Comparison of ENCODE assay signal across 27 mouse cellular contexts in the genomic region with DNA sequence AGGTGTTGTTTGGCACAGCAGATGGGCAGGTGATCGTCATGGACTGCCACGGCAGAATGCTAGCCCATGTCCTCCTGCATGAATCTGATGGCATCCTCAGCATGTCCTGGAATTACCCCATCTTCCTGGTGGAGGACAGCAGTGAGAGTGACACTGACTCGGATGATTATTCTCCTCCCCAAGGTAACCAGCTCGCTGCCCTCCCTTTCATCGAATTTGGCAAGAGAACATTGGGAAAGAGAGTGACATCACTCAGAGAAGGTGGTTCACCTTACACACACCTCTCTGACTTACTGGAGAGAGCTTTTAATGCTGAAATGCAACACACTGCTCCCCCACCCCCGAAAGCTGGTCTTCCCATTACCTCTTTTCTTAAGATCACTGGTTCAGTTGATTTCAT.
"Had no signal": no experiment of that assay in that cellular context is flagged by ENCODE, and none has a peak within 500 bp of the region (broad histone marks: within the 10 kb centered on the region; RNA-seq: fewer than 3 reads in every experiment).

No protein-coding gene starts in this region.

- H3K27me3 ChIP-seq: heart, embryonic 13.5 days; heart, embryonic 15.5 days; hindbrain, embryonic 13.5 days; hindbrain, embryonic 15.5 days; kidney, embryonic 15.5 days; limb, embryonic 13.5 days; limb, embryonic 15.5 days; liver, embryonic 13.5 days; liver, embryonic 15.5 days had no signal

- DNase-seq: gastrocnemius, postnatal 14 days; gastrocnemius, postnatal 36 days; heart, adult 18-20 months; heart, postnatal 14 days; heart, postnatal 36 days; kidney, adult 11 months; kidney, adult 2 months; kidney, adult 9 months; kidney, postnatal 14 days; kidney, postnatal 36 days; layer of hippocampus, adult 9-11 months; layer of hippocampus, postnatal 36 days; left cerebral cortex, postnatal 4 days; liver, embryonic 13.5 days; lung, adult 18-20 months had no signal

- H3K4me2 ChIP-seq: heart, embryonic 13.5 days; heart, embryonic 15.5 days; hindbrain, embryonic 13.5 days; hindbrain, embryonic 15.5 days; kidney, embryonic 15.5 days; limb, embryonic 13.5 days; limb, embryonic 15.5 days; liver, embryonic 13.5 days; liver, embryonic 15.5 days had no signal

- H3K4me1 ChIP-seq: hindbrain, embryonic 13.5 days; hindbrain, embryonic 15.5 days; kidney, embryonic 15.5 days; limb, embryonic 13.5 days; limb, embryonic 15.5 days; liver, embryonic 13.5 days; liver, embryonic 15.5 days had no signal

- H3K9ac ChIP-seq: heart, embryonic 13.5 days; heart, embryonic 15.5 days; hindbrain, embryonic 13.5 days; hindbrain, embryonic 15.5 days; kidney, embryonic 15.5 days; limb, embryonic 13.5 days; limb, embryonic 15.5 days; liver, embryonic 13.5 days; liver, embryonic 15.5 days had no signal

- H3K4me3 ChIP-seq: heart, embryonic 10.5 days; heart, embryonic 13.5 days; heart, embryonic 15.5 days; hindbrain, embryonic 13.5 days; hindbrain, embryonic 15.5 days; kidney, embryonic 15.5 days; limb, embryonic 13.5 days; limb, embryonic 15.5 days; liver, embryonic 13.5 days; liver, embryonic 15.5 days had no signal

- ATAC-seq: hindbrain, postnatal 0 days; intestine, embryonic 16.5 days had no signal

- H3K36me3 ChIP-seq: liver, embryonic 15.5 days had no signal

- H3K27ac ChIP-seq: heart, embryonic 10.5 days; heart, embryonic 13.5 days; heart, embryonic 15.5 days; hindbrain, embryonic 13.5 days; hindbrain, embryonic 15.5 days; hindbrain, postnatal 0 days; kidney, embryonic 15.5 days; kidney, postnatal 0 days; limb, embryonic 13.5 days; limb, embryonic 15.5 days; liver, embryonic 13.5 days; liver, embryonic 15.5 days had no signal

- H3K9me3 ChIP-seq: heart, embryonic 10.5 days; heart, embryonic 13.5 days; heart, embryonic 15.5 days; hindbrain, embryonic 13.5 days; hindbrain, embryonic 15.5 days; kidney, embryonic 15.5 days; limb, embryonic 13.5 days; limb, embryonic 15.5 days; liver, embryonic 13.5 days; liver, embryonic 15.5 days had no signal
